Mouse (Mus musculus) heart, adult 9 months (tissue): ENCODE results near the gene Inafm2.

Experiments used
- DNase-seq, 2 experiments: peaks; one replicate each; pipeline ENCODE4 v3.0.0; 2022; ENCODE audit warnings: low spot score in 2 of 2

The Inafm2 gene

DNA sequence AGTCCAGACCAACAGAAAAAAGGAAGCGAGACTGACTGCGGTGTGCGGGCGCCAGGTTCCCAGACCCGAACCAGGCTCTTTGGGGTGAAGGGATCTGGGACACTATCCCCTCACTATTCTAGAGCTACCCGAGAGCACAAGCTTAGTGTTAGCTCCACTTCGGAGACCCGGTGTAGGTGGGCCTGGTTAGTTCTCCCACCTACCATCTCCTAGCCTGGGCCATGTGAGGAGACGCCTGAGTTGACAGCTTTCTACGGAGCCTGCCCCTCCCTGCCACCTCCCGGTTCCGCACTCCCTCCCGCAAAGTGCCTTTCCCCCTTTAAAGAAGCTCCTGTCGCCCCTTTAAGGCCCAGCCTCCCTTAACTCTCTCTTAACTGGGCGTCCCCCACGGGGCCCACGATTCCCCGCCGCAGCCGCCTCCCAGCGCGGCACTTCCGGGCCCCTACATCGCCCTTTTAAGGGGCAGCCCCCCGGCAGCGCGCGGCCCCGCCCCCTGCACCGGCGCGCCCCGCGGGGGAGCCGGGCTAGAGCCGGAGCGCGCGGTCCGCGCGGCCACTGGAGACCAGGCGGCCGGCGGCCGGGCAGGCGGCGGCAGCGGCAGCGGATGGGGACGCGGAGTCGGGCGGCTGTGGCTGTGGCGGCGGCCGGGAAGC, at the start of gene Inafm2:
TSS of gene Inafm2 (plus strand) at position 527 of the 653 bp plus-strand sequence.
- DNase-seq = peak; percentile 93 to 96

DNA sequence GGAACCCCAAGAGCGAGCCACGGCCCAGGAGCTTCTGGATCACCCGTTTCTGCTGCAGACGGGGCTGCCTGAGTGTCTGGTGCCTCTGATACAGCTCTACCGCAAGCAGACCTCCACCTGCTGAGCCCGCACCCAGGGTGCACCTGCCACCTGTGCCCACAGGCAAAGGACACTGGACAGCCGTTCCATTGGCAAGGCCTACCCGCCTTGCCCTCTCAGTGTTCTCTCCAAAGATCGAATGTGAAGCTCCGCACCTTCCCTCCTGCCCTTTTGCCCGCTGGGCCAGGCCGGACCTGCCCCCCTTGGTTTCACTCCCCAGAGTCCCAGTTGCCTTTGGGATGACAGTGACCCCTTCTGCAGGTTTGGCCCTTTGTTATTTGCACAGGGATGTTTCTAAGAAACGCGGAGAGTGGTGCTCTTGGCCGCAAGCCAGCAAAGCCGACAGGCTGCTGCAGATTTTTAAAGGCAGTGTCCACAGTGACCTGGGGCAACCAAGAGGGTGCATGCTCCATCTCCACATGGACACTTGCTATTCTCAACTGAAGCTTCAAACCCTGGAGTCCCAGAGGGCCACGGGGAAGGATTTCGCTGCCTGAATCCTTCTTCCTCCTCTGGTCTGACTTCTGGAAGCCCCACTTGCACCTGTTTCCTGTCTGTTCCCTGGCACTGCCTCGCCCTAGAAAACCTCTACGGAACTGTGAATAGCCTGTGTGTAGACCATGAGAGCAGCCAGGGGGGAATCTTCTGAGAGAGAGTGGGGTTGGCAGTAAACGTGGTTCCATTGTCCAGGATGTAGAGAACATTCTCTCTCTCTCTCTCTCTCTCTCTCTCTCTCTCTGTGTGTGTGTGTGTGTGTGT, 48.9 kb upstream of the Inafm2 start:
- DNase-seq = no peak

DNA sequence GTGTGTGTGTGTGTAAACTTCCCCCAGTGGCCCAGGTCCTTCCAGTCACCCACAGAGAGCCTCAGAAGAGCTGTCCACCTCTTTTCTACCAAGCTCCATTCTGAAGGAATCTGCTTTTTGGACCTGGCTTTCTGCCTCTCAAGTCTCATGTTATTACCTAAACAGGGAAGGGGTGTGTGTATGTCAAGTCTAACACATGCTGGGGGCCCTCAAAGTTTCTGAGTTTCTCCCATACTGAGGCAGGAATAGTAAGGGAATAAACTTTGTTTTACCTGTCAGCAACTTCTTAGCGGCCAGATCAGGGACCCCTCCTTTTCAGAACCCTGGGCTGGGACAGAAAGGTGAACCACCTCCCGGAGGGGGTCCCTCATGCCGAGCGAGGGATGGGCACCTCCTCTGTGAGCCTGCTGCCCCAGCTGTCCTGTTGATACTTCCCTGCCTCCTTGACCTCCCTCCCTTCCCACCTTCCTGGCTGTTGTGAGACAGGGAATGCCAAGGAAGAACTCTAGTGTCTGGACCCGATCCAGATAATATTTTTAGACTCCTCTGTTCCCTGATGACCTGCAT, 48.2 kb upstream of the Inafm2 start:
- DNase-seq = no peak

DNA sequence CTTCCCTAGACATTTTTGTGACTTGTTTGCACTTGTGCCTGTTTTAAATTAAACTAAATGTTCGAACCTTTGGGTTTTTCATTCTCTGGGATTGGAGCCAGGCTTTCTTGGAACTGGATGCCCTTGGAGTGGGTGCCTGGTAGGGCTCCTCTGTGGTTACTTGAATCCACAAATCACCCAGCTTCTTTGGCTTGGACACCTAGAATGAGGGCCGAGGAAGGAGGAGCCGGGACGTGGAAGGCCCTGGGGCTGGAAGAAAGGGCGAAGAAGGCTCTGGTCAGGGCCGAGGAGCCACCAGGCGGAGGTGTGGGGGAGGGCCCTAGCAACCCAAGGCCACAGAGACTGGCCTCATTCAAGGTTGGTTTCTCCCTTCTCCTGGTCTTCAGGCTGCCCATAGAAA, 47.6 kb upstream of the Inafm2 start:
- DNase-seq = no peak

DNA sequence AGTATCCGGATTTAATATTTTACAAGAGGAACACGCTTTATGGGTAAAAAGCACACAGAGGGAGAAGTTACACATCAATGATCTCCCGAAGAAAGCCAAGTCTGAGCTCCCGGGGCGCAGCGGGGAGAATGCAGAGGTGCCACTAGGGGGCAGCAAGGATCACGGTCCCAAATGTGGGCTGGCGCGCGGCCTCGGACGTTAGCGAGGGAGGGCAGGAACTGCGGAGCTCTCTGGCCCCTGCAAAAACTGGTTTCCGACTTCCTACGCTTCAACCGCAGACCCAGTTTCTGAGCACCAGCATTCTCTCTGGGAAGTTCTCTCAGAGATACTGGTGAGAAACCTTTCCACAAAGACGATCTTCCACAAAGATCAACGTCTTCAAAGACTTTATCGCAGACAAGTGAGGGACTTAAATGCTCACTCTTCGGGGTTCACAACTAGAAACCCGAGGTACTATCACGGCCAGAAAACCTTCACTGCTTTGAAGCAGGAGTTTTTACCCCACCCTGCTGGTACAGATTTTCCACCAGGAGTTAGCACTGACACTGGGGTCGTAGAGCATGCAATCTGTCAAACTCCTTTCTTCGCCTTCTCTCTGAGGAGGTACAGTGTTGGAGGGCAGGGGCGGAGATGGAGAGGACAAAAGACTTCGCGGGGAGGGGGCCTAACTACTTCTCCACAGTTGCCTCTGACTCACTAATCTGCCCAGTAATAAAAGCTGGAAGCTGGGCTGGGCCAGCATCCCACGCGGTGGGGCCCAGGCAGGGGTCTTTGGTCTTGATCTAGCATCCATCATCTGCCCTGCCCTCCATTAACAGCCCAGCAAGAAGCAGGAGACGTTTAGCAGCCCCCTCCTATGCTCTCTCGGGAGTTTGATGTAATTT, 45.1 kb upstream of the Inafm2 start:
- DNase-seq = peak; percentile 60 to 79

DNA sequence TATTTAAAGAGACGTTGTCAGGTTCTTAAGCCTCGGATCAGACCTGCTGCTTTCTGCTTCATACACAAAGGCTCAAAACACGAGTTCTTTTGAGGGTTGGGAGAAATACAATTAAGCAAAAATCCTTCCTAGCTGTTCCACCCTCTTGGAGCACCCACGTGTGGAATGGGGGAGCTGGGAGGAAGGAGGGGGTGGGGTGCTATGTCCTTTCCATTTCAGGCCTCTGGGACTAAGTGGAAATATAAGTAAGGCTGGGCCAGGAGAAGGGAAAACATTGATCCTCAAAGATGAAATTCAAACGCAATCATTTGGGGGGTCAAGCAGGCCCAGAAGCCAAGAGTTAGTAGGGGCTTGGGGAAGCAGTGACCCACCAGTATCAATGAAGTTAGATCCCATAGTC, 44.4 kb upstream of the Inafm2 start:
- DNase-seq = no peak

DNA sequence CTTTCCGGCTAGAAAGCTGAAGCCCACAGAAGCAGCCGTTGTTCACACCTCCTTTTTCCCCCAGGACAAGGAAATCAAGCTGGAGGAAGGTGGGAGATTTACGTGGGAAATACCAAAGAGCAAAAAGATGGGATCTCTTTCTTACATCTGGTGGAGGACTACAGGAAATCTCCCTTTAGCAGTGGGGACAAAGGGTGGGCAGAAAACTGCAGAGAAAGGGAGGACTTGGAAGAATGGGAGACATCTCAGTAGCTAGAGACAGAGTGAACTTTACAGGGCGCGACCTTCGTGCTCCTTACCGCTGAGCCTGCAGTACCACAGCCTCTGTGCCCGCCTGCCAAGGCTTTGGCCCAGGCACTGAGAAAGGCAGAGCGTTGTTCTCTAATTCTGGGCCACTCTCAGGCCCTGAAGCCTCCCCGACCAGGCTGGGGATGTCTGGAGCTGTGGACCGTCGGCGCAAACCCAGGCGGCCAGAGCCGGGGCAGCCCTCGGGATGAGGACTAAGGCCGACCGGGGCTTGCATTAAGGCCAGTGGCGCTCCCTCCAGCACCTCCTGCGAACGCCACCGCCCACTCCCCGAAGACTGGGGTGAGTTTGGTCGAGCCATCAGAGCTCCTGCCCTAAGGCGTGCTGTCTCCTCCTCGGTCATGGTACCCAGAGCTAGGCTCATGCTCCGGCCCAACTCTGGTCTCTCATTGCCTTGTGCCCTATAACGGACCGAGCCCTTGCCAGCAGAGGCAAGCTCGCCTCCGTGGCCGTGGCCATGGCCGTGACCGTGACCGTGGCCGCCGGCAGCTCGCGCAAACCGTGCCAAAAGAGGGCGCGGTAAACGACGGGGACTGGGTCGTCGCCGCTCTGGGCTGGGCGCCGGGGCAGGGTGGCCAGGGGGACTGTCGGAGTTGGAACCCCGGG, 43.3 kb upstream of the Inafm2 start:
- no peak for DNase-seq

DNA sequence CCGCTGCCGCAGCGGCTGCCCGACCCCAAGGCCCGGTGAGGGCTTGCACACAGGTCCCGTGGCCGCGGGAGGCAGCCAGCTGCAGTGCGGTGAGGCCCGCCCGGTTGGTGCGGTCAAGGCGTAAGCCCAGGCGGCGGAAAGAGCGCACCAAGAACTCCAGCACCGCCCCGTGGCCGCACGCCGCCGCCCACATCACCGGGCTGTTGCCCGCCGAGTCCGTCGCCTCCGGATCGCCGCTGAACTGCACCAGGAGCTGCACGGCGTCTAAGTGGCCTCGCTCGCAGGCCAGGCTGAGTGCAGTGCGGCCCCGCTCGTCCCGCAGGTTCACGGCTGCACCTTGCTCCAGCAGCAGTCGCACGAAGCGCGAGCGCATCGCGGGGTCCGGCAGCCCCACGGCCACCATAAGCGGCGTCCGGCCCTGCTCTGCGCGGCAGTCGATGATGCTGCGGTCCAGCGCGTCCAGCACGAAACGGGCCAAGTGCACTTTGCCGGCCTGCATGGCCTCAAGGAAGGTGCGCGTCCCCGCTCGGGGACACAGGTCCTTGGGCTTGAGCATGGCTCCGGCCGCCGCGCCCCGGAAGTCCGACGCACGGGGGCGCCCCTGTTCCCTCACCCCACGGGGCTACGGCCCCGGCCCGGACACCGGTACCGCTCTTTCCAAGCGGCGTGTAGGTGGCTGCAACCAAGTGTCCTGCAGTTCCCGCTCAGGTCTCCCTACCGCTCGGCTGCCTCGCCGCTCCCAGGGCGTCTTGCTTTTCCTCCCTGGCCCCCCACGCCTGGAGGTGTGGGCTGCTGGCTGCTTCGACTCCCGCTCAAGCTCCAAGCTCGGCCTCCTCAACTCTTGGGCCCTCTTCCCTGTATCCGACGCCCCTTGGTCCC, 42.4 kb upstream of the Inafm2 start:
- no peak for DNase-seq

DNA sequence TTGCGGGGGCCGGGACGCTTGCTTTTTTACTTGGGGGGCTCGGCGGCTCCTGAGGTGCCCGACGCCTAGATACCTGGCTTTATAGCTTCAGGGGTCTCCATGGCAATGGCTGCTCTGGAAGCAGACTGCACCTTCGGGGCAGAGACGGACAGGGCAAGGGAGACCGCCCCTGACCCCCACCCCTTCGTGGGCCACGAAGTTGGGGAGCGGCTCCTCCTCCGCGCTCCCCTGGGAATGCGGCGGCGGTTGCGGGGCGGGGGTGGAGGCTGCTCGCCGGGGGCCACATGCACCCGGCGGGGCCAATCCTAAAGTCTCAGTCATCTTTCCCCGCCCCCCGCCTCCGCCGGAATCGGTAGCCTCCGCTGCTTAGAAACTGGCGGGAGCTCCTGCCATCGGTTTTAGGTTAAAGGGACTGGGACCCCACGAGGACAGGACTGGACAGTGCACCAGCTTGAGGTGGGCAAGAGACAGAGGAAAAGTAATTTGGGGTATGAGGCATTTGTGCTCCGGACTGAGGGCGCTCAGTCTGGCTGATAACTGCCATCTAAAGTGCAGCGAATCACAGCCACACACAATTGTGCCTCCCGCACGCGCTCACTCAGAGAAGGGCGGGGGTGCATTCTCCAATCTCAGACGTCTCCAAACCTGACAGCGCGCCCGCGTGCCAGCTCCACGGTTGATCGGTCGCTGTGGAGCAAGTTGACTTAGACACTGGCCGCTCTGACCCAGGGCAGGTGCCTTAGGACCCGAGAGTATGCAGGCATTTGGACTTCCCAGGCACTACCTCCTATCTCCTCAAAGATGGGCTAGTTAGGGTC, 41.4 kb upstream of the Inafm2 start, which contains the start of gene Ankrd63:
TSS of gene Ankrd63 (minus strand) at position 51 of the 818 bp plus-strand sequence.
- DNase-seq = no peak

DNA sequence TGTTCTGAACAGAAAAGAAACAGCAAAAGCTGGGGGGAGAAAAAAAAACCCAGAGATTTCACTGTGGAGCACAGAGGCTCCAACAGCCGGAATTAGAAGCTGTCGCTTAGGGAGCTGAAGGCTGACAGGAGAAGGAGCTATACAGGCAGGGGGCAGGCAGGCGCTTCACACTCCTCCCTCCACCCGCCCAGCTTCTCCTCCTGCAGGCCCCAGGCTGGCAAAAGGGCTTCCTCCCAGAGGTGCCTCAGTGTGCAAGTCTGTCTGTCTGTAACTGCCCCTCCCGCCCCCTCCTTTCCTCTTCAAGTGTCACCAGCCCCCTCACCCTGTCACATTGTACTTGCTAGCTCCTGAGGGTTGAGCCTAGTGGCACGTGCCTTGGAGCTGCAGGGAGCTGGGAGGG, 39.1 kb upstream of the Inafm2 start:
- no peak for DNase-seq

DNA sequence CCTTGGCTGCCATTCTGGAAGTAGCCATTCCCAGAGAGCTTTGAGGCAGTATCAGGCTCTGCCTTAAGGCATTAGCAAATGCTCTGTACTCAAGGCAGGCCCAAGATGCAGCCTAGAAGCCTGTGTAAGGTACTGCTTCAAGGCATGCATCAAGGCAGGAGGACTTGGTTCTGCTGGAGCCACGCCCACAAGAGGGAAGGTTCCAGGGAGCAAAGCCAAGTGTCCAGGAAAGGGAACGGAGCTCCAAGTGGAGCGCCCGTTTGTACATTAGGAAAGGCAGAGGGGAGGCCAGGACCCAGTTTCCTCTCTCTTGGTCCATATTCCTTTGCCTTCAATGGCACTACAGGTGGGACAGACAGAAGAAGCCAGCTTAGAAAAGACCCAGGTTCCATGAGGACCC, 37.1 kb upstream of the Inafm2 start:
- DNase-seq = no peak

DNA sequence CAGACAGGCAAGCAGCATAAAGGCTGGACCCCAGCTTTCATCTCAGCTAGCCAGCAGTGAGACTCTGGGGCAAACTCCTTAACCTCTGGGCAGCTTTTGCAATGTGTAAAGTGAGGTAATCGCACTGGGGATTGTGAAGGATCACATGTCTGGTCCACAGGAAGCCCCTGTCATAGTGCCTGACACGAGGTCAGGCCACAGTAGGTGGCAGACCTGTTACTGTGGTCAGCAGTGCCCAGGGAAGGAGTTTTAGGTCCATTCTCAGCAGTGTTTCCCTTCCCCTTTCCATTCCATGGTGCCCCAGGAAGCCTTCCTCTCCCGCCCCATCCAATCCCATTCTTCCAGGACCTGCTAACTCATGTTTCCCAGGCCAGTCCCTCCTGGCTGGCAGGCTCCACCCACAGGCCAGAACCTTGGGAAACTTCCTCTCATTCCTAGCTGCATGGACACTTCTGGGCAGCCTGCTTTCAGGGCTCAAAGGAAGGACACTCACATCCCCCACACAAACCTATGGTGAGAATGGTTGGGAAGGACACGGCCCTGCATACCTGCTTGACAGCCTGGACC, 35.8 kb upstream of the Inafm2 start:
- DNase-seq = no peak

DNA sequence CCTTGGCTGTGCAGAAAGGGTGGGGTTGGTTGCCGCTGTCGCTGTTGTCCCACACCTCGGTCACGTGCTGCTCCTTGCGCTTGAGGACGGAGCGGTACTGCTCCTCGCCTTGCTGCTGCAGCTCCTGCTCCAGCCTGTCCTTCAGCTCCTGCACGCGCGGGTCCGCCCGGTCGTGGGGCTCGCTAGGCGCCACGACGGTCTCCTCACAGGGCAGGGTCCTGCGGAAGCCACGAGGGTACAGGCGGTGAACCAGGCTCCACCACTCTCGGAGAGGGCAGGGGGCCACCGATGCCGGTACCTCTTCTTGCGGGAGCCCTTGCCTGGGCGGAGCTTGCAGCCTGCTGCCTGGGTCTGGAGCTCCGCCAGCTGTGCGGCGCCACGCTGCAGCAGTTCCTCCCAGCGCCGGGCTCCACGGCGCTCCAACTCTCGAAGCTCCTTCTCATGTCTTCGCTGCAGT, 34.5 kb upstream of the Inafm2 start:
- DNase-seq = no peak

DNA sequence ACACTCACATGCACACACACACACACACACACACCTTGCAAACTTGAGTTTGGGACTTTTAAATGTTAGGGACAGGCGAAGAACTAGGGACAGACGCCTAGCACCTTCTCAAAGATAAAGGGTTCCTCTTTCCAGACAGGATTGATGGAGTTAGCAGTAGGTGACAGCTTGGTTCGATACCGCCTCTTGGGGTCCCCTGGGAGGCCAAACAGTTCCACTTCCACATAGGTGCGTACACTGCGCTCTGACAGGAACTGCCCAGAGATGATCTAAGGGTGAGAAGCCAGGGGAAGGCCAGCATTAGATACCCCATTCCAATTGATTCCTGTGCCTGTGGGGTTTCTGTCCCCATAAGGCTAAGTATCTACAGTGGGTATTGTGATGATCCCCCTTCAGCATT, 31.9 kb upstream of the Inafm2 start:
- no peak for DNase-seq

DNA sequence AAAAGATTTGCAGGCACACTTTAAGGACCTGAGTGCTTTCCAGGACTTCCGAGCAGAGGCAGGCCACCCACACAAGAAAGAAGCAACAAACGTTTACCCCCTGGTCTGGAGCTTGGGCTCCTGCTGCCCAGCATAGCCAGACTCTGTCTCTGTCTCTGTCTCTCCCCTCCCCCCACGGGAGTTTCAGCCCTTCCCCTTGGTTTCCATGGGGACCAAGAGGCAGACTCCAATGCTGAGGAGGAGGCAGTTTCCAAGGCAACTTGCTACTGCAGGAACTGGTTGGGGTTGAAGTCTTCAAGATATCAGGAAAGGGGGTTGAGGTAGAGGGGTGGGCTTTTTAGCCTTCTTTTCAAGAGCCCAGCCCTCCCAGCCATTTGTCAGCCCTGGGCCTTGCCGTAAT, 31.3 kb upstream of the Inafm2 start:
- DNase-seq = no peak

DNA sequence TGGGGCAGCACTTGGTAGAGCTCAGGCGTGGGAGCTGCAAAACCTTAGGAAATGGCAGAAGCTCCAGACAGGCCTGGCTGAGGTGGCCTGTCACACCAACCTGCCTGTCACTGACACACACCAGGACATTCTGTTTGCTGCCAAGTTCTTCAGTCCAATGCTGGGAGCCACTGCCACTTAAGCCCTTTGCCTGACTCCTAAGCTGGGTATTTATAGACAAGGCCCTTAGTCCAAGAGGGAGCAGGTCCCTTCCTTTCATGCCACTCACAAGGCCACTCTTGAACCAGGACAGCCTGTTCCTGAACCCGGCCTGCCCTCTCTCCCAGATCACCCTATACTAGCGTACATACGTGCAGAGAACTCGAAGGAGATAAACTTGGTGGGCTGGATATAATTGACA, 28.9 kb upstream of the Inafm2 start:
- DNase-seq = peak; percentile 79 to 85

DNA sequence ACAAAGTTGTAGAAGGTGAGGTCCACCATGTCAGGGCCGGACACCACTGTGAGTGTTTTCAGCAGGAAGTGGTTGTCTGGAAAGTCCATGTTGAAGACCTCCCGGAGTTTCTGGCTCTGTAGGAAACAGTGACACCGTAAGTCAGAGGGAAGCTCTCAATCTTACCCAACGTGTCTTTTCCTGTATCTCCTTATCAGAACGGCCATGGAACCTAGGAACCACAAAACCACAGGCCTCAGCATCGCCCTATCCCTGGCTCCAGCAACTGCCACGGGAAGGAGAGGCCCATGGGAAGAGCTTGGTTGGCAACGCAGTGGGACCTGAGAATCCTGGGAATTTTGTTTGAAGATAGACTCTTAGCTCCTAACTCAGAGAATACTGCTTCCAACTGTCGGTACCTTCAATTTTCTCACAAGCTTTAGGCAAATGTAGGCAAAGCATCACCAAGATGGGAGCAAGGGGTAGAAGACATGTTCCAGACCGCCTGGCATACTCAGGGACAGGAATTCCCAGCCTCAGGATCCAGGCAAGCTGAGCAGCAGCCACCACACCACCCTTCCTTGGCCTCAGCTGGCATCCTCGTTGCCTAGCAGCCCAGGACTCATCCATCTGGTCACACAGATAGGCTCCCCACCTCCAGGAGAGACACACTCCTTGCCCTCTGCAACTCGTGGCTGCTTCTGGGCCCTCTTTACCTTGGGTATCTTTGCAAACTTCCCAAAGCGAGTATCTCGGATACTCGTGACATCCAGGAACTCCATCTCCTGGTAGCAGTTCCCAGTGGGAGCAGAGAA, 21.7 kb upstream of the Inafm2 start:
- DNase-seq = no peak

DNA sequence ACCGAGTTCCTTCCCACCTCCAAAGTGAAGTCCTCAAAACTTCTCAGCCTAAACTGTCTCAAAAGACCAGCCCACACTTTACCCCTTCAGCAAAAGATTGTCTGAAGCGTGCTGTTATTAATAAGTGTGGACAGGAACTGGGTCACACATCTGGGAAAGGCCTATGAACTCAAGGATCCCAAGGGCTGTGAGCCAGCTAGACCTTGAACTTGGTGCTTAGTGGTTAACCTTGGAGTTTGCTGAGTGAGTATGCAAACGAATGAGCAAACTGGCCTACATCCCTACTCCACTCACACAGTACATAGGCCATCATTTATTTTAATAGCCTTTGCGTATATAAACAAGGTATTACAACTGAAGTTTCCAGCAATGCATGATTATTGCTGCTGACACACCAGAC, 20.0 kb upstream of the Inafm2 start:
- DNase-seq = no peak
